Mouse (Mus musculus) liver, embryonic 12.5 days (tissue): Measurements from ENCODE around the gene Ankrd60. TPM values are rescaled to one million over a fixed set of nuclear protein-coding genes. Genes with fewer than 3 reads are reported as not detected.

Experiments
- ATAC-seq: fragments of 200-750 bp; cut with Nextera tagmentation; 2 replicates; pipeline ENCODE4 v1.8.0; 2017; ENCODE audit warnings: moderate number of reproducible peaks, mild to moderate bottlenecking, moderate library complexity
- H3K27ac ChIP-seq: fragments of 300-500 bp; sonication (generic); 2 replicates; pipeline ENCODE4 v1.5.1; 2016; ENCODE audit warnings: mild to moderate bottlenecking
- H3K27me3 ChIP-seq: fragments of 300-500 bp; sonication (generic); replicated peaks from 2 replicates; pipeline ENCODE4 v1.6.1; 2016; ENCODE audit warnings: mild to moderate bottlenecking, moderate library complexity
- H3K36me3 ChIP-seq: fragments of 300-500 bp; sonication (generic); 2 replicates; pipeline ENCODE4 v1.6.1; 2016; ENCODE audit warnings: mild to moderate bottlenecking, moderate library complexity
- H3K4me1 ChIP-seq: fragments of 300-500 bp; sonication (generic); 2 replicates; pipeline ENCODE4 v1.6.1; 2016
- H3K4me2 ChIP-seq: fragments of 300-500 bp; sonication (generic); 2 replicates; pipeline ENCODE4 v1.6.1; 2016; ENCODE audit warnings: mild to moderate bottlenecking, moderate library complexity
- H3K4me3 ChIP-seq: fragments of 300-500 bp; sonication (generic); 2 replicates; pipeline ENCODE4 v1.5.1; 2016; ENCODE audit warnings: mild to moderate bottlenecking, moderate library complexity
- H3K9ac ChIP-seq: fragments of 300-500 bp; sonication (generic); 2 replicates; pipeline ENCODE4 v1.6.1; 2016; ENCODE audit warnings: mild to moderate bottlenecking, moderate library complexity
- H3K9me3 ChIP-seq: fragments of 300-500 bp; sonication (generic); replicated peaks from 2 replicates; pipeline ENCODE4 v1.6.1; 2016; ENCODE audit warnings: mild to moderate bottlenecking, moderate library complexity
- WGBS: fragments of 180-500 bp; shearing (Covaris S2); methylation state at CpG from one replicate; pipeline ENCODE4 v1.1.7; 2016; ENCODE audit not compliant: insufficient replicate concordance; 5-methylcytosine and 5-hydroxymethylcytosine counted together
- polyA plus RNA-seq: library from polyadenylated mRNA; unstranded; fragments of >200 nt; fragmentation: Nextera tagmentation; extraction: Ambion mirVana; gene quantifications from 2 replicates; pipeline ENCODE4 v1.2.1, GENCODE M21; 2016

Gene Ankrd60
- polyA plus RNA-seq, 1 experiment from 2014 or later, result not detected

DNA sequence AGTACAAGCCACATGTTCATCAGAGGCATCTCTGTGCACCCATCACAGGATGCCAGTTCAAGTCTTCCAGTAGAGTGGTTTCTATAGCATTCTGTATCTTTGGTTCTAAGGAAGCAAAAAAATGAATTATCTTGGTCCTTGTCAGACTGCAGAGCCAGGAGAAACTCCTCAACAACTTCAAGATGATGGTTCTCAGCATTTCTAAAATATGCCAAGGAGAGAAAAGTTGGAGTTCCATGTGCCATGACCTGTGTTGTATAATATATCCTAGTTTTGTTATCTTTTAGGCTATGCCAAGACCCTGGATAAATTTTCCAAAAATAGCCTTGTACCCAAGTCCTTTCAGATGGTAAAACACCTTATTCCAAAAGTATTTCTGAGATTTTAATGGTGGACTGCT lies 2.9 kb upstream of the Ankrd60 start:
- Histone ChIP-seq H3K4me1 (peaks cover 31% of the 10 kb centered on the region), H3K36me3 (no peaks in the 10 kb centered on the region), H3K9me3 (no peaks in the 10 kb centered on the region), H3K27me3 (peaks cover 96% of the 10 kb centered on the region), H3K4me2 (no peak overlapping the region), H3K4me3 (no peak overlapping the region), H3K27ac (no peak overlapping the region), H3K9ac (no peak overlapping the region)
- ATAC-seq, result no peak

DNA sequence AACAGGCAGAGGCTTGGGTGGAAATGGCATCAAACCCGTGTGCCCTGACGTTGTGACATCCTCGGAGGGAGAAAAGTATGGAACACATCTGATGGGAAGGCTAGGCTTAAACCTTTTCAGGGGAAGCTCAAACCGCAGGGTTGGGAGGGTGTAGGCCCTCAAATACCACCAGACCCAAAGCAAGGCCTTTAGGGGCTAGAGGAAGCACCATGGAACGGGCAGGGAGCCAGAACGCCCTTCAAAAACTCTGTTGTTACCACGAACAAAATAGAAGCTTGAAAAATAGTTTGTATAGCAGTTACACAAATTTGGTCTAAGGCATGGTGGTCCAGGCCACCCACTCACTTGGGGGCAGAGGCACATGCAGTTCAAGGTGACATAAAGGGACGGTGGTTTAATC lies 430 bp upstream of the Ankrd60 start:
- peak overlapping the region; percentile 69 for H3K4me2 ChIP-seq
- peak overlapping the region; percentile 46 for H3K4me3 ChIP-seq
- no peak for ATAC-seq
- H3K27me3 ChIP-seq, result peaks cover 85% of the 10 kb centered on the region
- H3K27ac ChIP-seq, result no peak overlapping the region
- peaks cover 22% of the 10 kb centered on the region for H3K4me1 ChIP-seq
- WGBS, result 27% methylated on average over 8 of the region's 8 CpGs
- H3K9me3 ChIP-seq, result no peaks in the 10 kb centered on the region
- H3K9ac ChIP-seq, result no peak overlapping the region; the same call in 1 of the 2 replicates
- H3K36me3 ChIP-seq, result no peaks in the 10 kb centered on the region

DNA sequence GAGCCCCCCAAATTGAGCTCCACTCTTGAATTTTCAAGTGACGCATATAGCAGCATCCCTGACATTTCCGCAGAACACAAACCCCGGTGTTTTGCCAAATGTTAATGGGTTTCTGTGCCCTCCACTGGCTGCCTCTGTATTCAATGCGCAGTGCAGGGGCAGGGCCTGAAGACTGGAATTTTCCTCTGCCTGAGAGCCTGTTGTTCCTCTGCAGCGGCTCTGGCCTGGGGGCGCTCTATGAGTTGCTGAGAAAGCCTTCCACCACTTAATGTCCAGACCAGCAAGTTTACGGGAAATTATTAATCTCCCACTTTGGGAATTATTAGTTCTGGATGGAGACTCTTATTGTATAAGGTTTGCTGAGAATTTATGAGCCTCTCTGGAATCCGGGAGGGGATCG lies 14.0 kb downstream of the Ankrd60 start:
- no peak overlapping the region for H3K4me2 ChIP-seq
- H3K27ac ChIP-seq, result no peak overlapping the region
- no peak overlapping the region for H3K4me3 ChIP-seq
- WGBS, result 65% methylated on average over 9 of the region's 9 CpGs
- peaks cover 4% of the 10 kb centered on the region; the same call in 1 of the 2 replicates for H3K4me1 ChIP-seq
- no peak for ATAC-seq
- H3K9ac ChIP-seq, result no peak overlapping the region
- no peaks in the 10 kb centered on the region for H3K9me3 ChIP-seq
- H3K27me3 ChIP-seq, result peaks cover 10% of the 10 kb centered on the region; the same call in 1 of the 2 replicates
- H3K36me3 ChIP-seq, result no peaks in the 10 kb centered on the region

DNA sequence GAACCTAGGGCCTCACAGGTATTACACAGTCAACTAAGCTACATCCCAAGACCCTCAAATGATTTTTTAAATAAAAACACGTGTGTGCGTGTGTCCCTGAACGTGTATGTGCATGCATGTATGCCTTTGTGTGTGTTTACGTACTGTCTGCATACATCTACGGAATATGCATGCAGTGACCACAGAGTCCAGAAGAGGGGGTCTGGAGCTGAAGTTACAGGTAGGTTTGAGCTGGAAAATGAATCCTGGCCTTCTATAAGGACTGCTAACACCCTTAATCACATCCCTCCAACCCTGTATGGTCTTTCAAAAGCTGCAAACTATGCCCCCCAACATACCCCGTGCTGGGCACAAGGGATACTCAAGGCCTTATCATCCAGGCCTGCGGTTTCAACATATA lies 14.8 kb downstream of the Ankrd60 start:
- H3K9ac ChIP-seq, result no peak overlapping the region
- peaks cover 8% of the 10 kb centered on the region; the same call in 1 of the 2 replicates for H3K27me3 ChIP-seq
- H3K4me3 ChIP-seq, result no peak overlapping the region
- H3K4me2 ChIP-seq, result no peak overlapping the region
- H3K4me1 ChIP-seq, result peaks cover 4% of the 10 kb centered on the region; the same call in 1 of the 2 replicates
- no peak overlapping the region for H3K27ac ChIP-seq
- H3K36me3 ChIP-seq, result no peaks in the 10 kb centered on the region
- no peak for ATAC-seq
- H3K9me3 ChIP-seq, result no peaks in the 10 kb centered on the region
- WGBS, result 59% methylated on average over 7 of the region's 7 CpGs

DNA sequence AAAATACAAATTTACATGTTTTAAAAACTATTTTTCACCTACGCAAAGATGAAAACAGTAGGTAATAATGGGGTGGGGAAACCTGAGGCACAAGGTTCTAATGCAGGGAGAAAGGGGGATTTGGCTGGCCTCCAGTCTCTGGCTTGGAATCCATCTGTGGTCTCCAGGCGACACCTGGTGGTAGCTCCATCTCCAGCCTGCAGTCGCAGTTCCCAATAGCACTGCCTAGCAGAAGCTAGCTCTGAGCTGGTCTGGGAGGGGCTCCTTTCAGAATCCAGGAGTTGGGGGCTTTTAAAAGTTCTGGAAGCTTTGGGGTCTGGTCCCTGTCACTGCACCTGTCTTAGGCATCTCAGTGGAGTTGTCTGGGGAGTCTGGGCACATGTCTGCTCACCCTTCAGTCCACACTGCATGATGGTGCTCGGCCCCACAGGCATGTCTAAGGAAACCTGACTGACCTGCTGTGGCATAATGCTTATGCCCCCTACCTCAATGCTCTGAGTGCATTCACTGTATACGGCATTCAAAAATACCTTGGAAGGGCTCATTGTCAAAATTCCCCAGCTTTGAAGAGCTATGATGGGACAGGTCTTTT lies 16.2 kb downstream of the Ankrd60 start:
- no peak overlapping the region for H3K27ac ChIP-seq
- 32% methylated on average over 5 of the region's 5 CpGs for WGBS
- H3K4me1 ChIP-seq, result peaks cover 4% of the 10 kb centered on the region; the same call in 1 of the 2 replicates
- no peaks in the 10 kb centered on the region for H3K9me3 ChIP-seq
- H3K27me3 ChIP-seq, result peaks cover 8% of the 10 kb centered on the region; the same call in 1 of the 2 replicates
- H3K4me3 ChIP-seq, result no peak overlapping the region
- H3K9ac ChIP-seq, result no peak overlapping the region
- no peak overlapping the region for H3K4me2 ChIP-seq
- no peaks in the 10 kb centered on the region for H3K36me3 ChIP-seq
- 0 out of 2 replicates have a peak, but pooled peaks have one; percentile 8 for ATAC-seq

DNA sequence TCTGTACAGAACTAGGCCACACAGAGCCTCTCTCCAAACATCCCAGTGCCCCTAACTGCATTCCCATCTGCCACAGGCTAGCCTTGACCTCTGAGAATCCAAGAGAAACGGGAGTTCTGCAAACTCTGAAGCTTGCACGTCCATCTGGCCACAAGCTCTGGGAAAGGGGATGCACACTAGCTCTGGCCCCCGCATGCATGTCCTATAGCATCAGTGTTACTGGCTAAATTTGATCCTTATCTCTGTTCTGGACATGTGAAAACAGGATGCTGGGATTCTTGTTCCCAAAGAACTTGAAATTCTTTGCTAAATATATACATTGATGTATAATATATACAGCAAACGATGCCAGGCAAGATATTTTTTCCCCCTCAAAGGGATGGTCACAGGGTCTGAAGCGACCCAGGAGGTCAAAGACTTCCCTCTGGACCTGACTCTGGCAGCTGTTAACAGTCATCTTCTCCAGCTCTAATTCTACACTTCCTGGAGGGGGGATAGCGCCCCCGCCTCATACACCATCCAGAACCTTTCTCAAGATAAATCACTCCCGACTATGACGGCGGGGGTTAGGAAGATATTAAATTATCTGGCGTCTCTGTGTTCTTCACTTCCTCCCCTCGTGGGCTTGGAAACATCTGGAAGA lies 19.3 kb downstream of the Ankrd60 start:
- Histone ChIP-seq H3K4me3 (no peak overlapping the region), H3K4me2 (no peak overlapping the region), H3K9me3 (no peaks in the 10 kb centered on the region), H3K4me1 (no peaks in the 10 kb centered on the region), H3K27me3 (peaks cover 31% of the 10 kb centered on the region), H3K9ac (no peak overlapping the region), H3K36me3 (no peaks in the 10 kb centered on the region), H3K27ac (no peak overlapping the region)
- no peak for ATAC-seq
- WGBS, result 57% methylated on average over 12 of the region's 12 CpGs

DNA sequence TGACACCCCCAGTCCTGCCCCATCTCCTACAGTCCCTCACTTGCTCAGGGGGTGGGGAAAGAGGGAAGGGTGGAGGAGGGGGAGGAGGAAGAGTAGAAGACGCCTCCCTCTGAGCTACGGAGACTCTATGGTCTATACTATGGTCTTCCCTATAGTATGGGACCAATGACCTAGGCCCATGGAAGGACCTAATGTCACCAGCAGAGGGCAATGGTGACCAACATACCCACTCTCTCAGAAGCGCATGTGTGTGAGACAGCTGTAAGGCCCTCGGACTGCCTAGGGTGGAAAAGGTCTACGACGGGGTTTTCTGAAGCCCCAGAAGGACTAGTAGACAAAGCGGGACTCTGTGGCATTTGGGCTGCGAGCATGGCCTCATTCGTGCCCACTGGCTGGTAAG lies 24.3 kb downstream of the Ankrd60 start:
- H3K4me2 ChIP-seq, result no peak overlapping the region
- no peaks in the 10 kb centered on the region for H3K9me3 ChIP-seq
- H3K36me3 ChIP-seq, result no peaks in the 10 kb centered on the region
- H3K27ac ChIP-seq, result no peak overlapping the region
- WGBS, result 42% methylated on average over 9 of the region's 9 CpGs
- H3K4me3 ChIP-seq, result no peak overlapping the region
- H3K9ac ChIP-seq, result no peak overlapping the region
- H3K27me3 ChIP-seq, result peaks cover 26% of the 10 kb centered on the region
- no peaks in the 10 kb centered on the region for H3K4me1 ChIP-seq
- 0 out of 2 replicates have a peak, but pooled peaks have one; percentile 46 for ATAC-seq

DNA sequence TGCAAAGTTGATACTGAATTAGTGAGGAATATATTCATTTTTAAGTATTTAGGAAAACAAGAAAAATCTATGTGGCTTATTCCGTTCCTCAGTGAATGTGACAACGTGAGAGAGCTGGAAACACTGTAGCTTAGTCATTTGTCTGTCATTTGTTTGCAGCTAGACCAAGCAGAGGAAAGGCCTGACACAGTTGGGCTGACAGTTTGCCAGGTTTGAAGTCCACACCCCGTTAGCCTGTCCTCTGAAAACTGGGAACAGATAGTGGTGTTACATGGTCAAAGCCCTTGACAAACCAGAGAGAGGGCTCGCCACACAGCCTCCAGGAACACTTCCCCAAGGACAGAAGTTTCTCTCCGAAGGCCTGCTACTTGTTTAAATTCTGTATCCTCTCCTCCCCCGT lies 27.5 kb downstream of the Ankrd60 start:
- no peak for ATAC-seq
- Histone ChIP-seq H3K4me1 (no peaks in the 10 kb centered on the region), H3K27ac (no peak overlapping the region), H3K4me2 (no peak overlapping the region), H3K27me3 (peaks cover 26% of the 10 kb centered on the region), H3K36me3 (no peaks in the 10 kb centered on the region), H3K9me3 (no peaks in the 10 kb centered on the region), H3K9ac (no peak overlapping the region), H3K4me3 (no peak overlapping the region)
- WGBS, result 53% methylated on average over 6 of the region's 6 CpGs

DNA sequence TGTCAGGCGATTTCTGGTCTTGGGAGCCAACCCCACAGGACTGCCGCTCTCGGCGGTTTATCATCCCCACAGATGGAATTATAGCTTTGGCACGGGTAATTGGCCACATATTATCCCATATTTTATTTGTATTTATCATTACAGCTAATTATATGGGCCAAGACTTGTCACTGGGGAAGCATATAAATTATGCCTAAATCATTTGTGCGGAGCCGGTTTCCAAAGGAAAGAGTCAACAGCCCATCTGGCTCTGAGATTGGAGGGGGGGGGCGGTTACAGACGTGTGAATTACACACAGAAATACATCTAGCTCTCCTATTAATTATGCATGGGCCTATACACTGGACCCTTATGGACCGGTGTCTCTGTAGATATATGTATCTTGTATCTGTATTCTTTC lies 28.9 kb downstream of the Ankrd60 start:
- no peak for ATAC-seq
- 71% methylated on average over 10 of the region's 10 CpGs for WGBS
- Histone ChIP-seq H3K27ac (no peak overlapping the region), H3K36me3 (no peaks in the 10 kb centered on the region), H3K9me3 (no peaks in the 10 kb centered on the region), H3K9ac (no peak overlapping the region), H3K27me3 (peaks cover 16% of the 10 kb centered on the region), H3K4me1 (no peaks in the 10 kb centered on the region), H3K4me3 (no peak overlapping the region), H3K4me2 (no peak overlapping the region)

DNA sequence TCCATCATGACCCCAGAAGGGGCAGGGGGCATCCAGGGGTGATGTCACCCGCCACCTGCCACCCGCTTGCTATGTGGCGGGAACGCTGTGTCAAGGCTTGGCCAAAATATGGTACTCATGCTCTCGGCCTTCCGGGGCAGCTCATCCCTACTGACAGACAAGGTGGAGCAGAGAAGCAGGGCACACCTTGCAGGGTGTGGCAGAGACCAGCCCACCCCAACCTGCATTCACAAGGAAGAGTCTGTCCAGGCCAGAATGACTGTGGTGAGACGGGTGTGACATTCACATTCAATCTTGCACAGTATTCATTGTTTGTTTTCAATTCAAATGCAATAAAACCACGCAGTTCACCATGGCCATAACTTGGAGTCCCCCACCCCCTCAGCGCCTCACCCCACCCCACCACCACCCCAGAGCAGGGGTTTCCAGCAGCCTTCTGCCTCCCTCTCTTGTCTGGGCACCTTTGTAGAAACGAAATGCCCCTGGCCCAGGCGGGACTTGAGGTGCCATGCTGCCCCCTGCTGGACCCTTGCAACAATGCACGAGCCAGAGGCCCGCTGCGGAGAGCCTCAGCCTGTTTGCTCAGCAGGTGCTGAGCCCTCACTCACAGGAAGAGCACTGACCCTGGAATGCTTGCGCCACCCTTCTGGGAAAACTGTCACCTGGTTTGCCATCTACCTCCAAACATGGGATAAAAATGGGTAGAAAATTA lies 32.0 kb downstream of the Ankrd60 start:
- WGBS, result 35% methylated on average over 15 of the region's 15 CpGs
- H3K27me3 ChIP-seq, result peaks cover 13% of the 10 kb centered on the region
- no peak for ATAC-seq
- no peaks in the 10 kb centered on the region for H3K4me1 ChIP-seq
- H3K9me3 ChIP-seq, result no peaks in the 10 kb centered on the region
- no peak overlapping the region for H3K27ac ChIP-seq
- no peaks in the 10 kb centered on the region for H3K36me3 ChIP-seq
- H3K4me3 ChIP-seq, result no peak overlapping the region
- no peak overlapping the region for H3K9ac ChIP-seq
- no peak overlapping the region for H3K4me2 ChIP-seq

DNA sequence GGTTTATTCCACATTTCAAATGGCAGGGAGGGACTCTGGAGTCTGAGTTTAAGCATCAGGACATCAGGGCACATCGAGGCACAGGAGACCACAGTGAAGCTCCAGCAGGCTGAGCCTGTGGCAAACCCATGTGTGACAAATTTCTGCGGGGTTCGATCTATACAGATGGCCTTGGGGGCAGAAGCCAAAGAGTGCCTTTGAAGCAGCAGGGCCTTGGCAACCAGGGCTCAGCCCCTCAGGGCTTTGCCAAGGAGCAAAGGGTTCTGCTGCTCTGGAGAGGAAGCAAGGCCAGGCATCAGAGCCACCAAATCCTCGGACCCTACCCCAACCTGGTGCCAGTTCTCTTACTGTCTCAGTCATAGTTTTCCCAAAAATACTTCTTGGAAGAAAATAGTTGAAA lies 35.4 kb downstream of the Ankrd60 start:
- H3K9ac ChIP-seq, result no peak overlapping the region
- no peaks in the 10 kb centered on the region for H3K4me1 ChIP-seq
- H3K4me2 ChIP-seq, result no peak overlapping the region
- no peak overlapping the region for H3K27ac ChIP-seq
- no peaks in the 10 kb centered on the region for H3K36me3 ChIP-seq
- no peak overlapping the region for H3K4me3 ChIP-seq
- 63% methylated on average over 4 of the region's 4 CpGs for WGBS
- H3K27me3 ChIP-seq, result peaks cover 13% of the 10 kb centered on the region
- ATAC-seq, result no peak
- no peaks in the 10 kb centered on the region for H3K9me3 ChIP-seq

DNA sequence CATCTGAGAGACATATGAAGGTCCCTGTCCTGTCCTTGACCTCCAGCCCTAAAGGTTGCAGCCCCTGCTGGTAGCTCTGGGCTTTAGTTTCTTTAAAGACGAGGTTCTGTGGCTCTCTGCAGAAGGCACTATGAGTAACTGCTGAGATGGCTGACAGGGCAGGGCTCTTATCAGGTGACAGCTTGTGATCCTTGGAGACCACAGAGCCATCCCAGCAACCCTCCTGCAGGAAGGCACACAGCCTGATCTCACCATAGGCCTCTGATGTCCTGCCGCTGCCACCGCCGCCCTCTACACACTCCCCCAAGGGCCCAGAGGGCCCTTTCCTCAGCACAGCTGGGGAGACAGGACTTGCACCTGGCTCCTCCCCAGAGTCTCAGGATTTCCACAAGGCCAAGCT lies 36.4 kb downstream of the Ankrd60 start:
- H3K4me2 ChIP-seq, result no peak overlapping the region
- 28% methylated on average over 4 of the region's 4 CpGs for WGBS
- no peak overlapping the region for H3K27ac ChIP-seq
- H3K9ac ChIP-seq, result no peak overlapping the region
- ATAC-seq, result no peak
- H3K4me3 ChIP-seq, result no peak overlapping the region
- no peaks in the 10 kb centered on the region for H3K36me3 ChIP-seq
- H3K27me3 ChIP-seq, result peaks cover 9% of the 10 kb centered on the region
- no peaks in the 10 kb centered on the region for H3K9me3 ChIP-seq
- H3K4me1 ChIP-seq, result no peaks in the 10 kb centered on the region
